Mouse (Mus musculus): ENCODE measurements at regions not wholly inside any gene's neighbourhood (a gene's known extent, or its start where the extent isn't known, plus 50 kb on each side); places are given as distances from the start of the nearest gene placed in this dataset.

DNA sequence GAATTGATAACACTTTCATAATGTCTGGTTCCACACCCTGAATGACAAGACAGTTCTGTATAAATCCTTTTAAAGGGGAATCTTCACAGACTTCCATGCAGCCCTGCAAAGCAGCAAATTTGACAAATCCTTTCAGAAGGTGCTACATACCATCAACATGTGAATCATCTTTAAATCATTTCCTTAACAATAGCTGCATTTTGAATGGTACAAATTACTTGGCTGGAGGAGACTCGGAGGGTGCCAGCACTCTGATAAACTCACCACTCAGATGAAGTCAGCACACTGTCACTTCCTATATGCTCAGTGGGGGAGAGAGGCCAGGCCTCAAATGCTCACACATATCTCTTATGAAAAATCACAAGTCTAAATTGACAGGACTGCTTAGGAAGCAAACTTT, 386.1 kb downstream of the Efnb2 start:
- DNase-seq (ENCODE audit: low spot score), result no peak

DNA sequence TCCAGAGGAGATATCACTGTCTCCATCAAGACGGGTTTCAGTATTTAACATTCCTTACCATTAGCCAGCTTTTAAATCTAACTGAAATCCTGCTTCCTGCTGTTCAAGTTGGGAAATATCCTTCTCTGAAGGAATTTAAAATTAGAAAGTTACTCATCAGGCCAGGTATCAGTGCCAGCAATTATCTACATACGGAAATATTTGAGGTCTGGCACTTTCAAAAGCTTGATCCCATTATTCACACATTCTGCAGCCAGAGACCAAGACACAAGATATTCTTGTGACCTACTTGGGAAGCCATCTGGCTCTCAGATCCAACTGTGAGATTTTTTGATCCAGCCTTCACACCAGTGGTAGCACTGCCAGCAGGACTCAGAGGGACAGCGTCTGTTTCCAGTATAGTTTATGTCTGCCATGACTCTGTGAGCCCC, 386.8 kb downstream of the Efnb2 start:
- DNase-seq (ENCODE audit: low spot score), result no peak

DNA sequence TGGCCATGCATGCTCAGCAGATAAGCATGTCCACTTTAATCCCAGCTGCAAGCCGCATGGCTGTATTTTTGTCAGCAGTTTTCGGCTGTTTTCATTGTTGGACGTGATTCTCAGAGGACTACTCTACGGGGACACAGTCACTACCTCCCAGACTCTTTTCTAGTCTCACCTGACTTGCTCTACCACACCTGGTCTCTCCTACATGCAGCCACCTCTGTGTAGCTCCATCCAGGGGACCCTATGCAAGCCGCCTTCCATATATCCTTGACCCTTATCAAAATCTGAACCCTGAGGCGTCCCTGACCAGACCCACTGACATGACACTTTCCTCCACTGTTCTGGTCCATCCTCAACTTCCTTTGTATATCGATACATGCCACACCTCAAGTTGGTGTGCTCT, 402.2 kb downstream of the Efnb2 start:
- no peak for DNase-seq (ENCODE audit: low spot score)

DNA sequence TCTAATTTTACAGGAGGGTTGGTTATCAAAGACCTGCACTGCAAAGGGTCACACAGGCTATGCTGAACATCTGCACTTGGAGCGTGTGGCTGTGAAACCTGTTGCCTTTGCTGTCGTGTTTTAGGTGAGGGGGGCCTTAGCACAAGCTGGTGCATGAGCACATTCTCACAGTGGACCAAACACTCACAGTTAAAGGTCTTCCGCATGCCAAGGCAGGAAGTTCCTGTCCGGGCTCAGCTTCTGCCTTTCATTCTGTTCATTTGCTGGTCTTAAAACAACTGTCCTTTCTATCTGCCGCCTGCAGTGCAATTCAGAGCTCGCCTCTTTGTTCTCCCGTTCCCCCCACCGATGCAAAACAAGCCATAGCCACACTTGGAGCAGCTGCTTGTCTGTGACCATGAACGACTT, 402.8 kb downstream of the Efnb2 start:
- no peak for DNase-seq (ENCODE audit: low spot score)

DNA sequence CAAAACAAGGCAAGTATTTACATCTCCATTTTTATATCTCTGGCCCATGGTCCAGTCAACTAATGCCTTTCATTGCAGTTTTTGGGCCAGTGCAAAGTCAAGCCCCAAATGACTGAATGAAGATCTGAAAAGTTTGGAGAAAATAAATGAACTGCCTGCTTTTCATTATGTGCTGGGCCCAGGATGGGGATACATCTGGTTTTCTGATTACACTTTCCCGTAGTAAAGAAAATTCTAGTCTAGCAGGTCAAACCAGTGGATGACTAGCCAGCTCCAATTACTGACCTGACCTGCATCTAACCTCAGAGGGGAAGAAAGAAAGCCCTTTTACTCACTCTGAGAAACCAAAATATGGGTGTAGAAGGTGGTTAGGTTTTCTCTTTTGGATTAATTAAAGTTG, 404.7 kb downstream of the Efnb2 start:
- DNase-seq (ENCODE audit: low spot score), result no peak

DNA sequence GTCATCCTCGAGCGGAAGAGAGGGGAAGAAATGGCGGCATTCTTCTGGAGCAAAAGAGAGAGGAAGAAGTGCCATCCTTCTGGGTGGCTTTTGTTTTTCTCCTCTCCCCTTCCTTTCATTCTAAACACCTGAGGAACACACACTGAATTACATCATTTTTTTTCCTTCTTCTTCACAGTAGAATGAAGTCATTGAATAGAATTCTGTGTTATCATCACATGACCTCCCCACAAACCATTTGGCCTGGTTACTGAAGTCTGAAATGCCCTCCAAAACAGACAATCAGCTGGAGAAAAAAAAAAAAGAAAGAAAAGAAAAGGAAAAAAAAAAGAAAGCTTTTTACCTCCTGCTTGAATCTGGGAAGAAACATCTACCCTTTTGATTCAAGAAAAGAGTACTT, 406.6 kb downstream of the Efnb2 start:
- no peak for DNase-seq (ENCODE audit: low spot score)

DNA sequence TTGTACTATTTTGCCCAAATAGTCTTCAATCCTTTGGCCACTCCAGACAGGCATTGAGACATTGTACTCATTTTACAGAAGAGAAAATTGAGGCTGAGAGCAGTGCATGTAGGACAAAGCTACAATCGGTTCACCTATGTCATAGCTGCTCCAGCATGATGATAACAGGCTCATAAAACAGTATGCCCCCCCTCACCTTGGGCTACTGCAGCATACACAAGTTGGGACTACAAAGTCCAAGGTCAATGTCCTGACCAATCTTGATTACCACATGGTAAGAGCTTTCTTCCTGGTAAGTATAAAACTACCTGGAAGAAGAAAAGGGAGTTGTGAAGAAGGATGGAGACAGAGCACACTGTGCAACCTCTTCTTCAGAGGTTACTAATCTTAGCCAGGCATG, 416.4 kb downstream of the Efnb2 start:
- no peak for DNase-seq (ENCODE audit: low spot score)

DNA sequence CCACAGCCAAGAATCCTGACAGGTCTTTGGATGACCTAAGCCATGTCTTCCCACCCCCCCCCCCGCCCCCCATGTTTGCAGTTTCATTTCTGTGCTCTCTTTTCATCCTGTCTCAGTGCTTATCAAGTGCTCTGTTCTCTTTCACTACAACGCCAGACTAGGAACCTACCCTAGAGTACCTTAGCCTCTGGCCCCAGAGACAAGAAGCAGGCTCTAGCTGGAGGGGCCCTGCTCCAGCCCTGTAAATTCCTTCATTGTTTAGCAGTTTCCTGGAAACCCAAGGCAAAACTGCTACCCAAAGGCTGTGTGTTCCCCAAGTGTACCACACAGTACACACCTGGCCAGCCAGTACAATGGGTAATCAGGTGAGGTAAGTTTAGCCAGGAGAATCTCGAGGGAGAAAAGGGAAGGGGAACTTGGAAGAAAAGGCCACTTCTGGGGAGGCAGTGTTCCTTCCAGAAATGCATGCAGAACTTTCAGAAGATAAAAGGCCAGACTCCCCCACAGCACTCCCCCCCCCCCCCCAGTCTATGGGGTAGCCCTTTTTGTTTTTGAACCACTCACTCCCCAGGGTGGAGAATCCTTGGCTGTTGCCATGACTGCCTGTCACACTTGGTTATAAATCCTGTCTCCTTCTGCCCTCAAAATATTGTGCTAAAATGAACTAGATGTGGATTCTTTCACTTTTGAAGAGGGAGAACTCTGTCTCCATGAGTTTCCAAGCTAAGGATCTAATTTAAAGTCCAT, 419.1 kb downstream of the Efnb2 start:
- no peak for DNase-seq (ENCODE audit: low spot score)

DNA sequence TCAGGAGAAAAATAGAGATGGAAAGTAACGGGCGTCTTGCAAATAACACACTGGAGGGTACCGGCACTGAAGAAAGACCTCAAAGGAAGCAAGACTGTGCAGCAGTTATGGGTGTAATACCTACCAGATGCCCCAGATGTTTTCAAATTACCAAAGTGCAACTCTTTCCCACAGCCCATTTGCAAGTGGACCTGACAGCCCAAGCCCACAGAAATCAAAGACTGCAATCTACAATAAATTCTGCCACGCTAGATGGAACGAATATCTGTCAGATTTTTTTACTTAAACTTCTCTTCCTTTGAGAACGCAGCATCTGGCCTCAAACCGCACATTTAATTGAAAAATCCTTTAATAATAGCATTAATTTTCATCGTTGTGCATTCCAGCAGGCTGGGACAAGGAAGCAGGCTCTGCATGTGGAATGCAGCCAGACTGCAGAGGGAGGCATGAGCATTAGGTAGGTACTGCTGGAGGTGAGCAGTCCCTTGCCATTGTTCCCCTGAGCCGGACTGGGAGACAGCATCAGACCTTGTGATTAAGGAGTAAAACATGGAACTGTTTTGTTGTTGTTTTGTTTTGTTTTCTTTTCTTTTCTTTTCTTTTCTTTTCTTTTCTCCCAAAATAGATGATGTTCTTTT, 419.9 kb downstream of the Efnb2 start:
- no peak for DNase-seq (ENCODE audit: low spot score)

DNA sequence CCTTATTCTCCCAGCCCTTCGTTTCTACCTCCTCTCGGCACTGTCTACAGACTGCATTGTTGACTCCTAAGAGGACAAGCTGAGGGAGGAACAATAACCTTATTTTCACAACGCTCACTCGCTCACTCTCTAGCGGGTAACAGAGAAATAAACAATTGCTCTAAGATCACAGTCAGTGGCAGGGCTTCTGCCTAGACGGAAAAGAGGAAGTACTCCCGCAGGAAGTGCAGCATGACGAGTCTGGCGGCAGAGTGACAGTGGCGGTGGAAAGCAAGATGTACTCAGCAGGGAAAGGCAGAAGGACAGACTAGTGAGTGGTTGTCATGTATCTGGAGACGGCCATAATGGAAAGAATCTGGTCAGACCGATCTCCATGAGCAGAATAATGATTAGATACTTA, 421.6 kb downstream of the Efnb2 start:
- DNase-seq (ENCODE audit: low spot score), result no peak

DNA sequence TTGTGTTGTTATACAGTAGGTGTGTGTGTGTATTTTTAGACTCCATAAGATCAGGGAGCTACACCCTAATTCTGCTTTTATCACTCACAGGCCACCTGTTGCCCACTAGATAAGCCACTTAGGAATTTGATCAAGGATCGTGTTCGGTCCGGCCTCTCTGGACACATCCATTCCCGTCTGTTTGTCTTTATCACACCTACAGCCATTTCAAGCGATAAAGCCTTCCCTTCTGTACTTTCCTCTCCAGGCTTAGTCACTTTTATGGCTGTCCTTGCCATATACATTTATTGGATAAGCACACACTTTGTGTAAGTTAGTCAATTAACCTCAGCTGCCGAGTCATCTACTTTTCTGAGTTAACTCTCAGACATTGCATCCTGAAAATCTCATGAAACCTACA, 423.0 kb downstream of the Efnb2 start:
- no peak for DNase-seq (ENCODE audit: low spot score)

DNA sequence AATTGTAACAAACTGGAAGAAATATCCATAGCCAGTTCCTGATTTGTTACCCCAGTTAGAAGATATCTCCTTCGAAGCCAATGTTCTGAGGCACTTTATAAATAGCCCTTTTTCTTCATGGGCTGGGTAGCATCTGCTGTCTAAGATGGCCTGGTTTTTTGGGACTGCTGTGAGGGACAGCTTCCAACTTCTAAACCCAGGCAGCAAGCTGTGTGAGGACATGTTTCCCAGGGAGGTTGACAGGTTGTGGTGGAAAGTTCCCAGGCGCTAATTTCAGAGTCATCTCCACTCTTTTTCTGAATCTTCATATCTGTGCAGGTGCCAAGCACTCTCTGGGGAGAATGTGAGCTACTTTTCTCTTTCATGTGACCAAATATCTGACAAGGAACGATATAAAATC, 427.4 kb downstream of the Efnb2 start:
- DNase-seq (ENCODE audit: low spot score), result no peak

DNA sequence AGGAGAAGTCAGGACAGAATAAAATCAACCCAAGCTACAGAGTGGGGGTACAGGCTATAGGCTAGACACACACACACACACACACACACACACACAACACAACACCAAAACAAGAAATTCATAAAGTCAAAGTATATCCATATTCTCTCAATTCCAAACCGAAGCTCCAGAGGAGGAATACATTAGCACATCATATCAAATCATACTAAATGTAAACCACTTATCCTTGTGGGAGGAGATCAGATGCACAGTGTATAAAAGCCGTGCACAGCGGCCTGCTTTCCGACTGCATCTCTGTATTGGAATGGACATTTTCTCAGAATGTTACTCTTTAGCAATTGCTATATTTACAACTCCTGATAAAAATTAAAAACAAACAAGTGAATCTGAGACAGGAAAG, 427.9 kb downstream of the Efnb2 start:
- no peak for DNase-seq (ENCODE audit: low spot score)

DNA sequence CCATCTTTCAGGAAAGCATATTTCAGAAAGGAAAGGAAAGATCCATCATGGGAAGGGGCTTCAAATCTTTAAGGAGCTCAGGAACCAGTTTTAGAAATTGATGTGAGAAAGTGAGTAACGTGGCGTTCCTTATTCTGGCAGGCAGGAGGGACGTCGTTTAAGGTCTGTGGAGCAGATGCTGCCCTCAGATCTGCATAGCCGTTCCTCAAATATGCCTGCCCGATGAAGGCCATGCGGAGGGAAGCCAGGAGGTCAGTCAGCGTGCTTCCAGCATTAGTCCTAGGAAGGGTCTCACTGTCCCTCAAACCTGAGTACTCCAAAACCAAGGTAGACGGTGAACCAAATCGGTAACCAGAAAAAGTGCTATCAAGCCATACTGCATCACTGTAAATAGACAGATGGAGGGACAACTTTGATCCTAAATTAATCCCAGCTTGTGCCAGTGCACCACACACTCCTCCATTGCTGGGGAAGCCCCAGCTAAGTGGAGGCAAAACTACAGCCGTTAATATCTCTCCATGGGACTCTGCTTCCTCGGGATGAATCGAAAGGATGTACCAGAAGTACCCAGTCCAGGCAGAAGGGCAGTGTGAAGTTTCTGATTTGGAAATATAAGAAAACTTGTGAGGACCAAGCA, 428.9 kb downstream of the Efnb2 start:
- no peak for DNase-seq (ENCODE audit: low spot score)

DNA sequence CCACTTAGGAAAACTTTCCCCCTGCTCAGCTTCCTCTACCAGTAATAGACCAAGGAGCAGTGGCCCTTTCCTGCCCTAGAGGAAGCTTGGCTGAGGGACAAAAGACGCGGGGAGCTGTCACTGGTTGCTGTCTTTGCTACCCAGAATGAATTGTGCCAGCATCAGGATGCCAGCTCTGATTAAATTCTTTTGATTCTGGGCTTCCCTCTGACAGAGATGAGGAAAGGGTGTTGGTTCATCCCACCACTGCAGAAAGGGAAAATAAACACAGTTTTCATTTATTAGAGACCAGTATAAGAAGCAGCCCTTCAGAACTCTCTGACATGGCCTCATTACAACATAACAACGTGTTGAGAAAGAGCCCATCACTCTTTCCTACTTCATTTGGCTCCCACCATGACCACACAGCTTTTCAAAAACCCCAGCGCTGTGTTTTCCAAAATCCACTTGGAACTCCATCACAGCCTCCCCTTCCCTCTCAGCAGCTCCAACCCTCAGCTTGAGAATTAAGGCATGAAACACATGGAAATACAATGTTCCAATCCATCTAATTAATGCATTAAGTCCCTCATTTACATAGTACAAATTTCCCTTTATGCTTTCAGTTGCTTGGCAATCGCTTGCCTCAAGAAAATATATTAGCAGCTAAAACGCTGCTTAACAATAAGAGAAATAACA, 429.6 kb downstream of the Efnb2 start:
- no peak for DNase-seq (ENCODE audit: low spot score)

DNA sequence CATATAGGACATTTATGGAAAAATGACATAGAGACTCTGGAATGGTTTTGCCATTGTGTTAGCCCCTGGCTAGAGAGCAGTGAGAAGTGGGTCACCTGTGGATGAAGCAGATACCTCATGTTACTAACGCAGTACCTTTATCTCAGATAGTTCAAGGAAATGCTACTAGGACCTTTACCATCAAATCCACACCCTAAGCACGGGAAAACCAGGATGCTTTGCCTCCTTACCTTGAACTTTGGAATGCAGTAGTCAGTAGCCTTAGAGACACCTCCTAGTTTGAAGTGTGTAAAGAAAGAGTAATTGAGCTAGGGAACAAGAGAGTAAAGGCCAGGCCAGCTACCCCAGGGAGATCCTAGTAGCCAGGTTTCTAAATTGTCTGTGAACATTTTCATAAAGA, 435.0 kb downstream of the Efnb2 start:
- DNase-seq (ENCODE audit: low spot score), result no peak

DNA sequence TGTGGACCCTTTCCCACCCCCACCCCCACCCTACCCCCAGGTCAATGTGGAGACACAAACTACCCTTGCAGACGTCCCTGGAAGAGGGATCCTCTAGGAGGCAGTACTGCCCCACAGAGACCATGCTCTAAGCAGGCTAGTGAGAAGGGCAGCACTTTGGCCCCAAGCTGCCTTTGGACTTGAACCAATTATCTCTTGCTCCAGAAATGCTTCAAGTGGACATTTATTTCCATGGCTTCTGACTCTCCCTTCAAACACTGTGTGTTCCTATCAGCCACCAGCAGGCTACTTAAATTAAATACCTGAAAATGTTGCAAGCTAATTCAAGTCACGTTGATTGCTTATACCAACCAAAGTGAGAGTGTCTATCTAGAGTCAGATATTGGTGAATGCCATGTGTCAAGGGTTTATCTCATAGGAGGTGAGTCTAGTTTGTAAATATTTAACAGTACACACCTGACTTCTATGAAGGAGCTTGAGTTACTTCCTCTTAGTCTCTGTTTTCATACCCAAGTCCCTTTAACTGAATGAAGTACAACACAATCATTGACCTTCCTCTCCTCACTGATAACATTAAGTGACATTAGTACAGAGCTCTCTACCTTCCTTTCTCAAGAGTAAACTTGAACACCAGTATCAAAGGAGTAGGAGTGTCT, 435.7 kb downstream of the Efnb2 start:
- DNase-seq (ENCODE audit: low spot score), result no peak

DNA sequence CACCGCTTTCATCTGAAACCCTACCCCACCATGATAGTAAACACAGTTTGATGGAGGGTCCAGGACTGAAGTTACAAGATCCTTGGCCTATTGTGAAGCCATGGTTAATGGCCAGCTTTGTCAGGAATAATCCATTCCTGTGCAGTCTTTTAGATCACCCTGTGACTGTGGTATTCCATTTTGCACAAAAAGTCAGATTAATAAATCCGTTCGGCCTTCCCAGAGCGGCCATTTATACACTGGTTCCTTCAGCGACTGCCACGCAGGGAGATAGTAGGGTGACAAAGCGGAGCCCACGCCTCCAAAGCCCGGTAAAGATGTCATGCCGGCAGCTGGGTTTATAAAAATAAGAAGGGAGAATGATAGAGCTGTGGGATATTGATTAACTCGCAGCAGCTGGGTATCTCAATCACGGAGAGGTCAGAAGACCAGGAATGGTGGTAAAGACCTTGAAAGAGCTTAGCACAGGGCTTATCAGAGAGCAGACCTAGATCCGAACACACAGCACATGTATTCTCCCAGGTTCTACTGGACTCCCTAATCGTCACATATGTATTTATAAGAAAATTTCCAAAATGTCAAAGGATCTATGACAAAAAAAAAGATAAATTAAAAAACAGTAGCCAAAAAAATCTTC, 440.5 kb downstream of the Efnb2 start:
- DNase-seq (ENCODE audit: low spot score), result no peak

DNA sequence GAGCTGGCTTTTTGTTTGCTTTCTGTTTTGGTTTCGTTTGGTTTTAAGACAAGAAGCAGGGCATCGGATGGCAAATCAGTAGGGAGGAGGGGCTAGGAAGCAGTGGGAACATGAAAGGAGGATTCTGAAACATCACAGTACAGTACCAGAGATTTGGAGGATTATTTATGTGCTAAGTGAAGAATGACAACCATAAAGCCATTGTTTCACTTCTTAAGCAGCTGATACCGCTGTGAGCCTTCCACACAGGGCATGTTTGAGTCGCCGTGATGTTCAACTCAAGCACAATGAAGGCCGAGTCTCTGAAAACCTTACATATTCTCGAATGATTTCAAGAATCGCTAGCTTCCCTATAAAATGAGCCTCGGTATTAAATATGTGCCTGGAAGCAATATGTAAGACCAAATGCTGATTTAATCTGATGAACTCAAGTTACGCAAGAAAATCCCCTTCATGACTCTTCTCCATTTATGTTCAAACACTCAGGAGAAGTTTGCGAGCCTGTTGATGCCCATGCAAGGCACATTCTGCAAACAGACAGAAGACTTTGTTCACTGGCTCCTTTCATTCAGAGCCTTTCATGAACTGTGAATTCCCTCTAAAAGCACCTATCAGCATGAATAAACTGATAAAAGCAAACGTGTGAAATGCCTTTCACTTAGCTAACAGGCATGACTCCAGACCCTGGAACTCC, 441.2 kb downstream of the Efnb2 start:
- no peak for DNase-seq (ENCODE audit: low spot score)

DNA sequence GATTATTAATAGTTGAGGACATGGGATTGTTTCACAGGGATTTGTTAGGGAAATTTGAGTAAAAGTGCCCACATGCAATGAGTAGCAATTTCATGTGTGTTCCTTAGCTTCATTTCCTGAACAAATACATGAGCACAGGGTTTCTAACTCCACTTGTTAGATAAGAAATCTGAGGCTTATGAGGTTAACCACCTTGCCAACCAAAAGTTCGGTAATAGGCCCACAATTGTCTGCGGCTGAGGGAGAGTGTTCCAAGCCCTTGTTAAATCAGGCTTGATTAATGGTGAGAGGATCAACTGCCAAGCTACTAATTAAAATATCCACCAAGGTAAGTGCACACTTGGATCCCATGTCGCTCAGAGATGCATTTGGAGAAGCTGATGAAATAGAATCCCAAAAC, 468.0 kb downstream of the Efnb2 start:
- DNase-seq (ENCODE audit: low spot score), result no peak

DNA sequence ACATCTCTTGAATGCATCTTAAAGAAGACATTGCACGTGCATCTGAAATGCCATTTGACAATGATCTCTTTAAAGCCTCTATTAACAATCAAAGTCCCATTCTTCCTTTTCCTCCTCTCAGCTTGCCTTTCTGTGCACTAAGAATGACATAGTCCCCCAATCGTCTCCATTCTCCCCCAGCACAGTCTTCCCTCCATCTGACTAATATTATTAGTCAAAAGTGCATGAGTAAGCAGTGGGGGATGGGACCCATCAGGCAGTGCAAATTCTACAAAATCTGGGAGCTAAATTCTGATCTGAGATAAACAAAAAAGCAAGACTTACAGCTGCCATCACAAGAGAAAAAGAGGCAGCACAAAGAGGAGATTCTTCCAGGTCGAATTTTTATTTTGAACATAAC, 475.0 kb downstream of the Efnb2 start:
- no peak for DNase-seq (ENCODE audit: low spot score)
